9 mouse cellular contexts compared by ENCODE assay signal in the genomic region with DNA sequence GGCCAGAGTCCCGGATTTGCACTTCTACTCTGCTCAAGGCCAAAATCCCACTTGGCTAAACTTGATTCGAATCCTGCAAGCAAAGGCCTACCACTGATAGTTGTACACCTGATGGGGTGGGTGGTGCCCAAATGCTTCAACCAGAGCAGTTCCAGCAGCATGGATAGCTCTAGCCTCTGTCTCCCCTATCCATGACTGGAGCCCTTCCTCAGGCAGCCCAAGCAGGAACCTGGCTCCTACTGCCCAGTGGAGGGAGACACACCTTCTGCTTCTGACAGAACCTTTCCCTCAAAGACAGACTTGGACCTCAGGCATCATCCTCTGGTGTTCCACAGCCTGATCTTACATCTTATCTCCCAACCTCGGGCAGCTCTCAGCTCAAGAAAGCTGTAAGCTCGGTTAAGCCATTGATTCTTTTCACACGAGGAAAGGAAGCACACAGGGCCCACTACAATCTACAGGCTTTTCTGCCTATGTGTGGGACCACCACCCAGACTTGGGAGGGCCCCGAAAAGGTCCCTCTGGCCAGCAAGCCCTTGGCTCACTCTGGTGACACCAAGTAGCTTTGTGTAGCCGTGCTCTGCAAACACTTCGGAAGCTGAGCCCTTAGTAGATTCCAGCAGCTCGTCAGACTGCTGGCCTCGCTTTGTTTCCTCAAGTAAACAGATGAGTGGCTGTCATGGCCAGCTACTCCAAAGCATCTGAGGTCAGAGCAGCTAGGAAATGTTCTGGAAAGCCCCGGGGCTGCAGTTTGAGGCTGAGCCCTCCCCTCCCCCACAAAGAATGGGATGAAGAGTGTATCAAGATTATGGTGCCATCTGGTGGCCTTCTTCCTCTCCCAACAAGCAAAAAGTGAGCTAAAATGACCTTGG. TPM values are rescaled to one million over a fixed set of nuclear protein-coding genes. Genes with fewer than 3 reads are reported as not detected.
DNase-seq lines count a peak whose midpoint lies in the region; ATAC-seq and TF ChIP-seq lines count a peak whose summit lies in the region.
"Had no signal": no experiment of that assay in that cellular context is flagged by ENCODE, and none has a peak within 500 bp of the region (broad histone marks: within the 10 kb centered on the region; RNA-seq: fewer than 3 reads in every experiment).

No protein-coding gene starts in this region.

- TF ChIP-seq CTCF in cortical plate, adult 2 months (IDR thresholded peaks at IDR 0.05; ENCODE audit: extremely low read depth, insufficient read depth, low read length), result peak; percentile 60
- TF ChIP-seq CTCF in hindbrain, postnatal 0 days (IDR thresholded peaks at IDR 0.05; ENCODE audit: low read depth), result peak; percentile 86

- no peak for TF ChIP-seq POLR2A in cortical plate, adult 2 months (IDR thresholded peaks at IDR 0.05; ENCODE audit: extremely low read depth, insufficient read depth, low read length)

- H3K9ac ChIP-seq in hindbrain, postnatal 0 days (replicated peaks; ENCODE audit: low read length), result 0 out of 2 replicates have a peak overlapping the region, but pooled peaks have one; percentile 5

- WGBS in hindbrain, postnatal 0 days, result 46% methylated on average over 11 of the region's 11 CpGs

- H3K27ac ChIP-seq in cortical plate, adult 2 months (ENCODE audit: insufficient read depth, low read length), result no peak overlapping the region
- peak overlapping the region; percentile 69; the same call in 1 of the 2 replicates for H3K27ac ChIP-seq in hindbrain, postnatal 0 days

- H3K36me3 ChIP-seq in hindbrain, postnatal 0 days (ENCODE audit: insufficient read depth, low read length), result no peaks in the 10 kb centered on the region

- H3K9me3 ChIP-seq in hindbrain, postnatal 0 days (ENCODE audit: low read length), result no peaks in the 10 kb centered on the region
- H3K9me3 ChIP-seq: megakaryocyte, embryonic 14.5 days had no signal

- peak overlapping the region; percentile 10; the same call in 1 of the 2 replicates for H3K4me2 ChIP-seq in hindbrain, postnatal 0 days (ENCODE audit: low read depth, low read length)

- H3K4me3 ChIP-seq in cortical plate, adult 2 months (ENCODE audit: insufficient read depth, low read length), result no peak overlapping the region
- no peak overlapping the region for H3K4me3 ChIP-seq in hindbrain, postnatal 0 days (ENCODE audit: low read length)
- H3K4me3 ChIP-seq: megakaryocyte, embryonic 14.5 days had no signal

- no peaks in the 10 kb centered on the region for H3K4me1 ChIP-seq in cortical plate, adult 2 months (ENCODE audit: control insufficient read depth, insufficient read depth, low read length)
- 0 out of 2 replicates have a peak, but pooled peaks cover 7% of the 10 kb centered on the region for H3K4me1 ChIP-seq in hindbrain, postnatal 0 days (ENCODE audit: insufficient read depth, low read length)
- H3K4me1 ChIP-seq: megakaryocyte, embryonic 14.5 days had no signal

- peak; percentile 87 for ATAC-seq in hindbrain, postnatal 0 days
- ATAC-seq in megakaryocyte progenitor cell, adult 5-6 weeks (replicated peaks; ENCODE audit: poor library complexity), result peak; percentile 46; the same call in 1 of the 2 replicates
- ATAC-seq in erythroblast, adult 5-6 weeks (replicated peaks; ENCODE audit: low FRiP score, poor library complexity, severe bottlenecking), result no peak

- peak; percentile 49 to 54 for DNase-seq in adrenal gland, adult 18-20 months (ENCODE audit: low spot score in 2 of 2)
- peak; percentile 67 for DNase-seq in gastrocnemius, postnatal 10 days
- DNase-seq in hindbrain, postnatal 0 days (ENCODE audit: low spot score), result peak; percentile 95
- DNase-seq in layer of hippocampus, postnatal 36 days, result peak; percentile 42 to 56
- DNase-seq in right cerebral cortex, postnatal 14 days, result peak; percentile 77

- H3K27me3 ChIP-seq in hindbrain, postnatal 0 days (ENCODE audit: insufficient read depth, low read length), result no peaks in the 10 kb centered on the region

RNA-seq across cellular contexts. Expression of a gene that starts 44.5 kb away (rescaled TPM):
- not detected for total RNA-seq in adrenal gland, adult 18-20 months (2021)
- 0.38 and 0.65 TPM in 2 replicates for polyA plus RNA-seq in cortical plate, adult 2 months (2012; rRNA removed)
- under 1 TPM; 0.35 to 0.65 TPM for total RNA-seq in gastrocnemius, postnatal 10 days (2021)
- 0.25 and 0.26 TPM in 2 replicates for total RNA-seq in hindbrain, postnatal 0 days (2014; rRNA removed)
- polyA plus RNA-seq in hindbrain, postnatal 0 days (2015; fragmentation: Nextera tagmentation; extraction: Ambion mirVana), result 0.19 and 0.21 TPM in 2 replicates
- total RNA-seq in layer of hippocampus, postnatal 36 days (2021), result under 1 TPM; 0.40 to 0.53 TPM
- not detected in 2 replicates for total RNA-seq in megakaryocyte progenitor cell, adult 5-6 weeks (2015)
- total RNA-seq in megakaryocyte progenitor cell, adult 5-6 weeks (2017), result not detected in 2 replicates
- total RNA-seq in erythroblast, adult 5-6 weeks (2015; ENCODE audit: low replicate concordance), result not detected in 2 replicates
- not detected in 2 replicates for total RNA-seq in erythroblast, adult 5-6 weeks (2017; ENCODE audit: low replicate concordance)
